Mouse (Mus musculus) G1E-ER4 (cell line): ENCODE measurements around the gene Itga5. TPM values are rescaled to one million over a fixed set of nuclear protein-coding genes. Genes with fewer than 3 reads are reported as not detected.

Experiments used
- GATA1 ChIP-seq: IDR thresholded peaks from one replicate; pipeline ENCODE4 v1.8.0; 2012; ENCODE audit warnings: low read length, inconsistent platforms
- polyA plus RNA-seq: library from polyadenylated mRNA; stranded (reverse); fragments of >175 nt; gene quantifications from 2 replicates; pipeline ENCODE4 v1.2.3, GENCODE M21; 2012

Gene Itga5
- polyA plus RNA-seq, 1 experiment: not detected

- TF ChIP-seq GATA1: no peak
Observed at GRCm38 (mm10) chr15:103334194-103334593, 32.4 kb downstream of the Itga5 start.

GRCm38 (mm10) chr15:103333738-103334137 is 32.8 kb downstream of the Itga5 start:
- no peak for TF ChIP-seq GATA1

- TF ChIP-seq GATA1: no peak
Observed at GRCm38 (mm10) chr15:103333081-103333615, 33.4 kb downstream of the Itga5 start.

GRCm38 (mm10) chr15:103323455-103324247 is 42.9 kb downstream of the Itga5 start:
- TF ChIP-seq GATA1: no peak

- TF ChIP-seq GATA1: no peak
Observed at GRCm38 (mm10) chr15:103323070-103323454, 43.5 kb downstream of the Itga5 start.

- TF ChIP-seq GATA1: no peak
Observed at GRCm38 (mm10) chr15:103322396-103322795, 44.2 kb downstream of the Itga5 start.

GRCm38 (mm10) chr15:103321076-103321475 is 45.5 kb downstream of the Itga5 start:
- no peak for TF ChIP-seq GATA1

GRCm38 (mm10) chr15:103318201-103318816 is 48.3 kb downstream of the Itga5 start:
- no peak for TF ChIP-seq GATA1

- no peak for TF ChIP-seq GATA1
Observed at GRCm38 (mm10) chr15:103317731-103318130, 48.8 kb downstream of the Itga5 start.

- no peak for TF ChIP-seq GATA1
Observed at GRCm38 (mm10) chr15:103317120-103317519, 49.4 kb downstream of the Itga5 start.

- no peak for TF ChIP-seq GATA1
Observed at GRCm38 (mm10) chr15:103315979-103316776, 50.4 kb downstream of the Itga5 start.

- no peak for TF ChIP-seq GATA1
Observed at GRCm38 (mm10) chr15:103315011-103315502, 51.5 kb downstream of the Itga5 start.

- no peak for TF ChIP-seq GATA1
Observed at GRCm38 (mm10) chr15:103314181-103314580, 52.4 kb downstream of the Itga5 start.

- TF ChIP-seq GATA1: no peak
Observed at GRCm38 (mm10) chr15:103313495-103314095, 53.0 kb downstream of the Itga5 start.

- TF ChIP-seq GATA1: no peak
Observed at GRCm38 (mm10) chr15:103310365-103310910, 56.1 kb downstream of the Itga5 start, which contains the start of gene Gpr84. Gene Gpr84 (minus strand): TSS chr15:103310612.
